Comparison of ENCODE assay signal across 41 mouse cellular contexts in genomic region chr6:129514376-129514775, GRCm38 (mm10). TPM values are rescaled to one million over a fixed set of nuclear protein-coding genes. Genes with fewer than 3 reads are reported as not detected.
DNase-seq lines count a peak whose midpoint lies in the region; ATAC-seq and TF ChIP-seq lines count a peak whose summit lies in the region.
"Had no signal": no experiment of that assay in that cellular context is flagged by ENCODE, and none has a peak within 500 bp of the region (broad histone marks: within the 10 kb centered on the region; RNA-seq: fewer than 3 reads in every experiment).

No protein-coding gene starts in this region.

- DNase-seq in kidney, postnatal 4 days, result no peak
- peak; percentile 82 for DNase-seq in 3T3-L1 (ENCODE audit: low read depth, low spot score)
- DNase-seq in MEL (ENCODE audit: low read depth, low spot score), result peak; percentile 41
- no peak for DNase-seq in embryo, embryonic 9.5 days (ENCODE audit: extremely low spot score)
- DNase-seq in thymus, postnatal 14 days, result no peak
- DNase-seq: adrenal gland, postnatal 14 days; B cell, adult 2 months; cerebellum, adult 11 months; cerebellum, adult 9-11 months; forebrain, postnatal 0 days; heart, postnatal 14 days; kidney, adult 9 months; lung, postnatal 36 days; retina, postnatal 1 day; right cerebral cortex, postnatal 14 days; thymus, postnatal 25 days had no signal

- no peaks in the 10 kb centered on the region for H3K27me3 ChIP-seq in kidney, embryonic 15.5 days
- H3K27me3 ChIP-seq in MEL (ENCODE audit: control insufficient read depth in 1 of 2, insufficient read depth in 2 of 2, low read length in 2 of 2), result no peaks in the 10 kb centered on the region; a peak in 1 of 4 replicates
- H3K27me3 ChIP-seq: CH12.LX; forebrain, embryonic 12.5 days; liver, embryonic 15.5 days; midbrain, embryonic 12.5 days had no signal

- no peak for TF ChIP-seq EP300 in MEL (IDR thresholded peaks at IDR 0.05; ENCODE audit: low read depth in 1 of 2, low read length in 2 of 2)

- no peak overlapping the region for H3K4me2 ChIP-seq in kidney, embryonic 15.5 days
- H3K4me2 ChIP-seq: forebrain, embryonic 12.5 days; limb, embryonic 12.5 days; liver, embryonic 15.5 days; midbrain, embryonic 12.5 days had no signal

- no peaks in the 10 kb centered on the region for H3K9me3 ChIP-seq in kidney, embryonic 15.5 days (replicated peaks)
- no peaks in the 10 kb centered on the region for H3K9me3 ChIP-seq in MEL (replicated peaks; ENCODE audit: insufficient read depth, low read length)
- H3K9me3 ChIP-seq: forebrain, embryonic 12.5 days; limb, embryonic 12.5 days; liver, embryonic 15.5 days; megakaryocyte, embryonic 14.5 days; midbrain, embryonic 12.5 days had no signal

- TF ChIP-seq POLR2A in MEL (IDR thresholded peaks at IDR 0.05; ENCODE audit: control insufficient read depth in 1 of 2, insufficient read depth in 1 of 2, low read depth in 1 of 2, low read length in 2 of 2, poor library complexity in 1 of 2), result no peak

- no peaks in the 10 kb centered on the region for H3K36me3 ChIP-seq in kidney, embryonic 15.5 days
- peaks cover 0 to 6% of the 10 kb centered on the region in 2 experiments; a peak in 2 of 4 replicates for H3K36me3 ChIP-seq in MEL (ENCODE audit: control insufficient read depth in 1 of 2, insufficient read depth in 2 of 2, low read length in 2 of 2)
- H3K36me3 ChIP-seq: forebrain, embryonic 12.5 days; limb, embryonic 12.5 days; liver, embryonic 15.5 days; midbrain, embryonic 12.5 days had no signal

- TF ChIP-seq RAD21 in MEL (IDR thresholded peaks at IDR 0.05; ENCODE audit: low read depth, low read length), result no peak

- no peak overlapping the region for H3K27ac ChIP-seq in kidney, embryonic 15.5 days
- no peak overlapping the region for H3K27ac ChIP-seq in MEL (ENCODE audit: control insufficient read depth, low read depth, low read length)
- H3K27ac ChIP-seq: forebrain, embryonic 12.5 days; left cerebral cortex, adult 2 months; limb, embryonic 12.5 days; liver, embryonic 15.5 days; midbrain, embryonic 12.5 days had no signal

- no peak for ATAC-seq in kidney, embryonic 15.5 days (replicated peaks; ENCODE audit: low FRiP score)
- ATAC-seq in megakaryocyte, adult 5-6 weeks (ENCODE audit: poor library complexity, severe bottlenecking), result peak; percentile 7; the same call in 1 of the 2 replicates
- ATAC-seq: forebrain, postnatal 0 days; intestine, embryonic 16.5 days; Patski had no signal

- WGBS in kidney, embryonic 15.5 days, result 65% methylated on average over 2 of the region's 2 CpGs

- H3K4me1 ChIP-seq in kidney, embryonic 15.5 days, result peaks cover 38% of the 10 kb centered on the region
- peaks cover 0 to 9% of the 10 kb centered on the region in 2 experiments; a peak in 1 of 4 replicates for H3K4me1 ChIP-seq in MEL (ENCODE audit: control insufficient read depth in 1 of 2, insufficient read depth in 2 of 2, low read length in 2 of 2)
- H3K4me1 ChIP-seq: forebrain, embryonic 12.5 days; liver, embryonic 15.5 days; midbrain, embryonic 12.5 days had no signal

- no peak overlapping the region for H3K9ac ChIP-seq in kidney, embryonic 15.5 days
- H3K9ac ChIP-seq in MEL (ENCODE audit: control insufficient read depth, low read depth, low read length, poor library complexity, severe bottlenecking), result no peak overlapping the region
- H3K9ac ChIP-seq: forebrain, embryonic 12.5 days; forebrain, postnatal 0 days; limb, embryonic 12.5 days; liver, embryonic 15.5 days; midbrain, embryonic 12.5 days had no signal

- TF ChIP-seq CTCF in MEL (IDR thresholded peaks at IDR 0.05 in 2 of 3, conservative IDR thresholded peaks at IDR 0.05 in 1 of 3; ENCODE audit: control insufficient read depth in 1 of 3, insufficient read depth in 1 of 3, low read depth in 2 of 3, low read length in 3 of 3, poor library complexity in 1 of 3, severe bottlenecking in 1 of 3), result no peak

- H3K79me2 ChIP-seq in MEL (ENCODE audit: control insufficient read depth, insufficient read depth, low read length, poor library complexity), result no peaks in the 10 kb centered on the region

- H3K4me3 ChIP-seq in kidney, embryonic 15.5 days (replicated peaks), result peak overlapping the region; percentile 4; the same call in 1 of the 2 replicates
- no peak overlapping the region for H3K4me3 ChIP-seq in MEL (ENCODE audit: control insufficient read depth in 1 of 2, insufficient read depth in 1 of 2, low read depth in 2 of 2, low read length in 2 of 2)
- H3K4me3 ChIP-seq: forebrain, embryonic 12.5 days; left cerebral cortex, adult 2 months; limb, embryonic 12.5 days; liver, embryonic 15.5 days; megakaryocyte, embryonic 14.5 days; midbrain, embryonic 12.5 days had no signal

TF ChIP-seq in MEL, 35 proteins besides CTCF, POLR2A, EP300 and RAD21:
- TF ChIP-seq NELFE (IDR thresholded peaks at IDR 0.05; ENCODE audit: low read depth, low read length) (no peak), ZNF384 (IDR thresholded peaks at IDR 0.05; ENCODE audit: low read depth, low read length) (0 out of 2 replicates have a peak, but pooled peaks have one; percentile 33), RCOR1 (IDR thresholded peaks at IDR 0.05; ENCODE audit: low read depth, low read length) (no peak), POLR2AphosphoS5 (IDR thresholded peaks at IDR 0.05; ENCODE audit: borderline replicate concordance, low read depth, low read length) (no peak), MAZ (IDR thresholded peaks at IDR 0.05; ENCODE audit: low read depth, low read length) (no peak)
TF ChIP-seq in MEL: peak in this region for 1.

RNA-seq across cellular contexts. Expression of gene Tmem52b, which starts 2.0 kb away (rescaled TPM):
- polyA plus RNA-seq in kidney, embryonic 15.5 days (2015; fragmentation: Nextera tagmentation; extraction: Ambion mirVana), result 44.7 and 45.4 TPM in 2 replicates
- total RNA-seq in MEL (2012; rRNA removed), result not detected in 2 replicates
- polyA plus RNA-seq in MEL (2012; ENCODE audit: insufficient read depth in 1 of 2, insufficient read length in 2 of 2, low read depth in 1 of 2, low replicate concordance in 2 of 2, missing spikeins in 1 of 2), result not detected
- not detected in 2 replicates for total RNA-seq in megakaryocyte, adult 5-6 weeks (2015)
- total RNA-seq in megakaryocyte, adult 5-6 weeks (2017), result not detected in 2 replicates
- total RNA-seq: adrenal gland, postnatal 14 days; CH12.LX; ES-E14; forebrain, postnatal 0 days; gastrocnemius, adult 8-10 months; gastrocnemius, postnatal 4 days; heart, adult 8-10 months; heart, postnatal 14 days; layer of hippocampus, adult 18-20 months; layer of hippocampus, postnatal 14 days; left cerebral cortex, adult 2 months; left cerebral cortex, postnatal 25 days; liver, adult 2 months had no signal
- polyA plus RNA-seq: embryonic facial prominence, embryonic 14.5 days; forebrain, embryonic 12.5 days; forebrain, postnatal 0 days; heart, embryonic 14.5 days; hindbrain, embryonic 11.5 days; limb, embryonic 12.5 days; liver, adult 2 months; midbrain, embryonic 12.5 days; neural tube, embryonic 14.5 days; small intestine, adult 2 months; stomach, embryonic 14.5 days had no signal

RNA-seq across cellular contexts. Expression of gene Olr1, which starts 7.4 kb away (rescaled TPM):
- polyA plus RNA-seq in kidney, embryonic 15.5 days (2015; fragmentation: Nextera tagmentation; extraction: Ambion mirVana), result 0.17 TPM in 1 of 2 replicates, not detected in the other
- total RNA-seq in MEL (2012; rRNA removed), result 0.03 TPM in 1 of 2 replicates, not detected in the other
- polyA plus RNA-seq in MEL (2012; ENCODE audit: insufficient read depth in 1 of 2, insufficient read length in 2 of 2, low read depth in 1 of 2, low replicate concordance in 2 of 2, missing spikeins in 1 of 2), result under 1 TPM in 1 of 2 experiments, not detected in 1; 0.06 TPM
- 10.0 and 12.9 TPM in 2 replicates for total RNA-seq in megakaryocyte, adult 5-6 weeks (2015)
- total RNA-seq in megakaryocyte, adult 5-6 weeks (2017), result 9.6 and 13.9 TPM in 2 replicates
- total RNA-seq: adrenal gland, postnatal 14 days; CH12.LX; gastrocnemius, postnatal 4 days; layer of hippocampus, adult 18-20 months; layer of hippocampus, postnatal 14 days; left cerebral cortex, adult 2 months; left cerebral cortex, postnatal 25 days; liver, adult 2 months had no signal
- polyA plus RNA-seq: forebrain, embryonic 12.5 days; forebrain, postnatal 0 days; hindbrain, embryonic 11.5 days; limb, embryonic 12.5 days; liver, adult 2 months; neural tube, embryonic 14.5 days; Patski; small intestine, adult 2 months; stomach, embryonic 14.5 days had no signal

RNA-seq across cellular contexts. Expression of gene Gabarapl1, which starts 18.6 kb away (rescaled TPM):
- 60.8 and 62.8 TPM in 2 replicates for polyA plus RNA-seq in kidney, embryonic 15.5 days (2015; fragmentation: Nextera tagmentation; extraction: Ambion mirVana)
- total RNA-seq in MEL (2012; rRNA removed), result 61.3 and 65.7 TPM in 2 replicates
- polyA plus RNA-seq in MEL (2012; ENCODE audit: insufficient read depth in 1 of 2, insufficient read length in 2 of 2, low read depth in 1 of 2, low replicate concordance in 2 of 2, missing spikeins in 1 of 2), result 10 to 100 TPM in 1 of 2 experiments, not detected in 1; 99.5 TPM
- 5.6 and 7.4 TPM in 2 replicates for total RNA-seq in megakaryocyte, adult 5-6 weeks (2015)
- total RNA-seq in megakaryocyte, adult 5-6 weeks (2017), result 17.6 and 20.7 TPM in 2 replicates

Comparison
In these comparisons a context has a peak if more than half of its experiments do, and no peak if none do; other contexts are left out.
1. DNase-seq: peak in 3T3-L1 (single experiment) and MEL (single experiment); none in kidney, postnatal 4 days (0 of 2), embryo, embryonic 9.5 days (single experiment) and thymus, postnatal 14 days (single experiment).